Mouse (Mus musculus) liver, embryonic 14.5 days (tissue): ENCODE measurements around the gene H6pd.

Source experiments
- CTCF ChIP-seq: IDR thresholded peaks from 2 replicates; pipeline ENCODE4 v1.5.1; 2016; ENCODE audit warnings: antibody characterized with exemption, low read depth, control low read depth
- EP300 ChIP-seq: IDR thresholded peaks from 2 replicates; pipeline ENCODE4 v1.6.1; 2016; ENCODE audit warnings: antibody characterized with exemption, low read depth

DNA sequence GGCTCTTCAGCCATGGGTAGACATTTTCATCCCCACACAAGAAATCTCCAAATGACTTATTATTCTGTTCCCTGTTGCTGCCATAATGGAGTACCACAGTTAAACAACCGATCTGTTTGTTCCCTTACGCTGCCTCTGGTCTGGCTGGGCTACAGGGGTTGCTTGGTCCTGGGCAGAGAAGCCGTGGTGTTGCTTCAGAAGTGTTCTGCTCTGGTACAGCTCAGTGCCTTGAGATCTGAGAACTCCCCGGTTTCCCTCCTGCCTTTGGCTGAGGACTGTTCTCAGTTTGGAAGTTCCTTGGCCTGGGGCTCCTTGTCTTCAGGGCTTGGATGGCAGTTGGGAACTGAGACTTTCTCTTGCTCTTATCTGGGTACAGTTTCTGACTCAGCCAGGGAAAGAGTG is 3.5 kb upstream of the H6pd start:
- TF ChIP-seq CTCF (no peak), EP300 (no peak)
